Mouse (Mus musculus): ENCODE results near the gene Srd5a1. TPM values are rescaled to one million over a fixed set of nuclear protein-coding genes. Genes with fewer than 3 reads are reported as not detected.

Gene Srd5a1
- 0.69 TPM for polyA plus RNA-seq (2015; fragmentation: Illumina TruSeq; extraction: RNeasy Lipid Tissue Mini Kit (QIAGEN cat#74804); ENCODE audit: insufficient read depth, low replicate concordance)

GRCm38 (mm10) chr13:69611398-69612174 lies at the start of gene Srd5a1:
TSS of gene Srd5a1 (minus strand) at chr13:69611442.

GRCm38 (mm10) chr13:69534334-69534653 lies 76.9 kb downstream of the Srd5a1 start, which contains the start of gene Tent4a:
TSS of gene Tent4a (minus strand) at chr13:69534617.

GRCm38 (mm10) chr13:69533405-69534333 lies 77.6 kb downstream of the Srd5a1 start, which contains the start of gene Nsun2:
TSS of gene Nsun2 (plus strand) at chr13:69533746.

Other genes starting within 250 kb of the Srd5a1 start
- 92.3 TPM for gene Nsun2, start 77.7 kb downstream of the Srd5a1 start, polyA plus RNA-seq (2015; fragmentation: Illumina TruSeq; extraction: RNeasy Lipid Tissue Mini Kit (QIAGEN cat#74804); ENCODE audit: insufficient read depth, low replicate concordance)
- gene Tent4a, start 76.8 kb downstream of the Srd5a1 start, polyA plus RNA-seq (2015; fragmentation: Illumina TruSeq; extraction: RNeasy Lipid Tissue Mini Kit (QIAGEN cat#74804); ENCODE audit: insufficient read depth, low replicate concordance): 10.2 TPM
- not detected for gene Ube2ql1, start 128.4 kb upstream of the Srd5a1 start, polyA plus RNA-seq (2015; fragmentation: Illumina TruSeq; extraction: RNeasy Lipid Tissue Mini Kit (QIAGEN cat#74804); ENCODE audit: insufficient read depth, low replicate concordance)
- 73.5 TPM for gene Med10, start 191.0 kb upstream of the Srd5a1 start, polyA plus RNA-seq (2015; fragmentation: Illumina TruSeq; extraction: RNeasy Lipid Tissue Mini Kit (QIAGEN cat#74804); ENCODE audit: insufficient read depth, low replicate concordance)